Mouse (Mus musculus): ENCODE data around the gene Rps29. TPM values are rescaled to one million over a fixed set of nuclear protein-coding genes. Genes with fewer than 3 reads are reported as not detected.
A peak's percentile ranks its signal among the peaks of the same experiment; 100 is the strongest.

The Rps29 gene
- polyA plus RNA-seq, 1 experiment from 2014 or later = 1,563 TPM

DNA sequence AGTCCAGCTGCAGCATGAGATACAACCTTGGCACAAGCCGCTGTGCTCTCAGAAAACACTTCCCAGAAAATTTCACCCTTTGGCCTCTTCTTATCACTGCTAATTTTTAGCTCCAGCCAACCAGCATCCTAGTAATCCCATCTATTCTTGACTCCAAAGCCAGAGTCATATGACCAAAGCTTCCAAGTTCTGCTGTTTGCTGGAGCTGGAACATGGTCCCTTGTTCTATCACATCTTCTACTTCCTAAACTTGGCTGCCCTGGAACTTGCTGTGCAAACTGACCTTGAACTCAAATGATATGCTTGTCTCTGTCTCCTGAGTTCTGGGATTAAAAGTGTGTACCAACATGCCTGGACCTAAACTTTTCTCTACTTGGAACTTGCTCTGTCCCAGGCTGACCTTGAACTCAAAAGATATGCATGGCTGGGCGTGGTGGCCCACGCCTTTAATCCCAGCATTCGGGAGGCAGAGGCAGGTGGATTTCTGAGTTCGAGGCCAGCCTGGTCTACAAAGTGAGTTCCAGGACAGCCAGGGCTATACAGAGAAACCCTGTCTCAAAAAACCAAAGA, 11.7 kb downstream of the Rps29 start:
- H3K36me3 ChIP-seq (ENCODE audit: control insufficient read depth, insufficient read depth, low read length) = no peaks in the 10 kb centered on the region
- ATAC-seq = no peak
- H3K9me3 ChIP-seq (ENCODE audit: control insufficient read depth, low read length) = no peaks in the 10 kb centered on the region
- H3K4me1 ChIP-seq (ENCODE audit: control insufficient read depth, insufficient read depth, low read length) = no peaks in the 10 kb centered on the region
- no peak overlapping the region for H3K27ac ChIP-seq (ENCODE audit: low read length)
- WGBS = 93% methylated on average over 5 of the region's 5 CpGs
- no peak overlapping the region for H3K4me2 ChIP-seq (ENCODE audit: low read depth, low read length)
- H3K9ac ChIP-seq (ENCODE audit: low read depth, low read length) = no peak overlapping the region
- no peaks in the 10 kb centered on the region for H3K27me3 ChIP-seq (replicated peaks; ENCODE audit: control insufficient read depth, insufficient read depth, low read length)
- no peak overlapping the region for H3K4me3 ChIP-seq (ENCODE audit: low read length)

DNA sequence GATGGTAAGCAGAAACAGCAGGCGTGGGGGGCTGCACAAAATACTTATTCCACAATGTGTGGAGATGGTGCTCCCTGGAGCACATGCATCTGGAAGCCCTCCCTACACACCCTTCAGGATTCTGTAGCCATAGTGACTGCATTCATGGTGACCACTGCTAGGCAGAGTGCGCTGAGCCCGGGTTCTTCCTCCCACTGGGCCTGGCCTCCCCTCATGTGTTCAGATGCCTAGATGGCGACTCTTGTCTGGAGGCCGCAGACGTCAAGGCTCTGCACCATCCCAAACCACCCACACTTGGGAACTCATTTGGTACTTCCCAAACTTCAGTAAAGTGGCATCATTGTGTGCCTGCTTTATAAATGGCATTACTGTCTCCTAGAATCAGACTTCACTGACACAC, 15.5 kb downstream of the Rps29 start:
- ATAC-seq = no peak
- WGBS = 82% methylated on average over 6 of the region's 6 CpGs
- H3K4me2 ChIP-seq (ENCODE audit: low read depth, low read length) = no peak overlapping the region
- H3K36me3 ChIP-seq (ENCODE audit: control insufficient read depth, insufficient read depth, low read length) = no peaks in the 10 kb centered on the region
- H3K9ac ChIP-seq (ENCODE audit: low read depth, low read length) = no peak overlapping the region
- H3K27me3 ChIP-seq (replicated peaks; ENCODE audit: control insufficient read depth, insufficient read depth, low read length) = no peaks in the 10 kb centered on the region
- no peak overlapping the region for H3K4me3 ChIP-seq (ENCODE audit: low read length)
- H3K4me1 ChIP-seq (ENCODE audit: control insufficient read depth, insufficient read depth, low read length) = no peaks in the 10 kb centered on the region
- H3K9me3 ChIP-seq (ENCODE audit: control insufficient read depth, low read length) = no peaks in the 10 kb centered on the region
- H3K27ac ChIP-seq (ENCODE audit: low read length) = no peak overlapping the region

DNA sequence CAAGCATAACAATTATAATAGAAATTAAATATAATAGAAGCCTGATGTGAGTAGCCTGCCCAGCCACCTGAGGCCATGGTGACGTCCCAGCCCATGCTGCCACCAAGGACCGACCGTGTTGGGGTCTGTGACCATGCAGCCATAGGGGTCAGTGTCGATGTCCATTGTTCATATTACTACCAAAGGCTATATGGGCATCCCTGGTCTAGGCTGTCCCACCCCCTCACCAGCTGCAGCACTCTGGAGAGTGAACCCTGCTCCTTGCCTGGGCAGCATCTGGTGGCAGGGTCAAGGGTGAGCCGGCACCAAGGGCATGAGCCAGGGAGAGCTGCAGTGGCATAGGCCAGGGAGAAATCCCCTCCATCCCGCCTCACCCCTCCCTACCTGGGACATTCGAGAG, 19.1 kb downstream of the Rps29 start:
- 89% methylated on average over 7 of the region's 7 CpGs for WGBS
- Histone ChIP-seq H3K4me2 (ENCODE audit: low read depth, low read length) (no peak overlapping the region), H3K4me3 (ENCODE audit: low read length) (no peak overlapping the region), H3K27ac (ENCODE audit: low read length) (no peak overlapping the region), H3K9me3 (ENCODE audit: control insufficient read depth, low read length) (no peaks in the 10 kb centered on the region), H3K4me1 (ENCODE audit: control insufficient read depth, insufficient read depth, low read length) (no peaks in the 10 kb centered on the region), H3K27me3 (replicated peaks; ENCODE audit: control insufficient read depth, insufficient read depth, low read length) (no peaks in the 10 kb centered on the region), H3K9ac (ENCODE audit: low read depth, low read length) (no peak overlapping the region), H3K36me3 (ENCODE audit: control insufficient read depth, insufficient read depth, low read length) (no peaks in the 10 kb centered on the region)
- ATAC-seq = no peak

DNA sequence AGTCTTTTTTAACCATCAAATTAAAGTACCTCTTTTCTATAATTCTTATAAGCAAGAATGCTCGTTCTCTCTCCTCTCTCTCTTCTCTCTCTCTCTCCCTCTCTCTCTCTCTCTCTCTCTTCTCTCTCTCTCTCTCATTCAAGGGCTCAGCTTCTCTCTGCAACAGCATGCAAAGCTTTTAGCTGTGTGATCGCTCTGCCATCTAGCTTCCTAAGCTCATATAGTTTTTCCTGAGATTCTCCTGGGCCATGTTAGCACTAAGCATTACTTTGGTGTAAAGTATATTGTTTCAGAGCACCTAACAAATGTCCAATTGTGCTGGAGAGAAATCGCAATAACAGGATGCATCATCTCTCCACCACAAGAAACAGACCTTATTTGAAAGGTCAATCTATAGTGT, 19.8 kb downstream of the Rps29 start:
- Histone ChIP-seq H3K4me3 (ENCODE audit: low read length) (no peak overlapping the region), H3K4me2 (ENCODE audit: low read depth, low read length) (no peak overlapping the region), H3K9me3 (ENCODE audit: control insufficient read depth, low read length) (no peaks in the 10 kb centered on the region), H3K4me1 (ENCODE audit: control insufficient read depth, insufficient read depth, low read length) (no peaks in the 10 kb centered on the region), H3K27ac (ENCODE audit: low read length) (no peak overlapping the region), H3K9ac (ENCODE audit: low read depth, low read length) (no peak overlapping the region), H3K36me3 (ENCODE audit: control insufficient read depth, insufficient read depth, low read length) (no peaks in the 10 kb centered on the region), H3K27me3 (replicated peaks; ENCODE audit: control insufficient read depth, insufficient read depth, low read length) (no peaks in the 10 kb centered on the region)
- no peak for ATAC-seq
- WGBS = 91% methylated on average over 3 of the region's 3 CpGs

DNA sequence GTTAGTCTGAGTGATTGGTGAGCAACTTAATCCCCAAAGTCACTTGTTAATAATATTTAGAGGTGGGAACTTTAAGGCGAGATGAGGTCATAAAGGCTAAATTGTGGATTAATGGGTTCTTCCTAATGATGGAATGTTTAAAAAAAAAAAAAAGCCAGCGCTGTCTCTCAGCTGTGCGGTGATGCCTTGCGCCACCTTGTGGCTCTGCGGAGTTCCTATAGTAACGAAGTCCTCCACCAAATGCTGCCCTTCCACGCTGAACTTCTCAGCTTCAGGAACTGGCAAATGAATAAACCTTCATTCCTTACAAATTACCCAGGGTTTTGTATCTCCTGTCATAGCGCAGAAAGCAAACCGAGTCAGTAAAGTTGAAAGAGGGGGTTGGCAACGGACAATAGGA, 27.0 kb downstream of the Rps29 start:
- Histone ChIP-seq H3K4me1 (ENCODE audit: control insufficient read depth, insufficient read depth, low read length) (no peaks in the 10 kb centered on the region), H3K9me3 (ENCODE audit: control insufficient read depth, low read length) (no peaks in the 10 kb centered on the region), H3K9ac (ENCODE audit: low read depth, low read length) (no peak overlapping the region), H3K4me2 (ENCODE audit: low read depth, low read length) (no peak overlapping the region), H3K4me3 (ENCODE audit: low read length) (no peak overlapping the region), H3K36me3 (ENCODE audit: control insufficient read depth, insufficient read depth, low read length) (no peaks in the 10 kb centered on the region), H3K27ac (ENCODE audit: low read length) (no peak overlapping the region), H3K27me3 (replicated peaks; ENCODE audit: control insufficient read depth, insufficient read depth, low read length) (no peaks in the 10 kb centered on the region)
- WGBS = 13% methylated on average over 10 of the region's 10 CpGs
- ATAC-seq = no peak

DNA sequence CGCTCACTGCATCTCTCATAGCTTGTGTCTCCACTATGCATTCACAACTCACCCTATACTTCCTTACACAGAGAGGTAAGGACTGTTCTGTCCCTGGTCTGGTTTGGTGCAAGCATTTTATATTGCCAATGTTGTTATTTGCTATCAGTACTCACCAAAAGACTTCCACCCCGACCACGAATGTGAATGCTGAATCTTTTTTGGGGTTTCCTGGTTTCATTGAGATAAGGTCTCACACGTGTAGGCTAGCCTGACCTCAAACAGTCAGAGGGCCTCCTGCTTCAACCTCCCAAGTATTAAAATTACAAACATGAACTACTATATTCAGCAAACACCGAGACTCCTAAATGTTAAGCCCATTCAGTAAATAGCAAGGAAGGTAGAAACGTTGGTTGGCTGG, 27.7 kb downstream of the Rps29 start:
- Histone ChIP-seq H3K36me3 (ENCODE audit: control insufficient read depth, insufficient read depth, low read length) (no peaks in the 10 kb centered on the region), H3K27me3 (replicated peaks; ENCODE audit: control insufficient read depth, insufficient read depth, low read length) (no peaks in the 10 kb centered on the region), H3K9ac (ENCODE audit: low read depth, low read length) (no peak overlapping the region), H3K4me1 (ENCODE audit: control insufficient read depth, insufficient read depth, low read length) (no peaks in the 10 kb centered on the region), H3K27ac (ENCODE audit: low read length) (no peak overlapping the region), H3K4me3 (ENCODE audit: low read length) (no peak overlapping the region), H3K4me2 (ENCODE audit: low read depth, low read length) (no peak overlapping the region), H3K9me3 (ENCODE audit: control insufficient read depth, low read length) (no peaks in the 10 kb centered on the region)
- WGBS = 84% methylated on average over 6 of the region's 6 CpGs
- ATAC-seq = no peak

DNA sequence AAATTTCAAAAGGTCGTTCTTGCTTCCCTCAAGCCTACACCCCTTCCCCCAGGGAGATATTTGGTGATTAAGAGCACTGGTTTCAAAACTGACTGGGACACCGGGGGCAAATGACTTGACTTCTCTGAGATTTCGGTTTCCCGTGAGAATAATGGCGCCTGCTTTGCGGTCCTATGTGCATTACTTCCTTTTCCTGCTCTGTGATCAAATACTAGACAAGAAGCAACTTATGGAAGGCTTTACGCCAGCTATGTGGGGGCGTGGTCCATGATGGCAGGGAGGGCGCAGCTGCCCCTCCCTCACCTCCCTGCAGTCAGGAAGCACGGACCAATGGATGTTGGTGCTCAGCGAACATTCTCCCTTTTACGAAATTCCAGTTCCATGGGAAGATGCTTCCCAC, 28.5 kb downstream of the Rps29 start:
- peak overlapping the region; percentile 26; the same call in 1 of the 2 replicates for H3K4me3 ChIP-seq (ENCODE audit: low read length)
- no peak overlapping the region for H3K27ac ChIP-seq (ENCODE audit: low read length)
- H3K4me1 ChIP-seq (ENCODE audit: control insufficient read depth, insufficient read depth, low read length) = no peaks in the 10 kb centered on the region
- ATAC-seq = no peak
- H3K9ac ChIP-seq (ENCODE audit: low read depth, low read length) = no peak overlapping the region
- 72% methylated on average over 12 of the region's 12 CpGs for WGBS
- H3K36me3 ChIP-seq (ENCODE audit: control insufficient read depth, insufficient read depth, low read length) = no peaks in the 10 kb centered on the region
- no peaks in the 10 kb centered on the region for H3K9me3 ChIP-seq (ENCODE audit: control insufficient read depth, low read length)
- no peaks in the 10 kb centered on the region for H3K27me3 ChIP-seq (replicated peaks; ENCODE audit: control insufficient read depth, insufficient read depth, low read length)
- peak overlapping the region; percentile 25; the same call in 1 of the 2 replicates for H3K4me2 ChIP-seq (ENCODE audit: low read depth, low read length)

DNA sequence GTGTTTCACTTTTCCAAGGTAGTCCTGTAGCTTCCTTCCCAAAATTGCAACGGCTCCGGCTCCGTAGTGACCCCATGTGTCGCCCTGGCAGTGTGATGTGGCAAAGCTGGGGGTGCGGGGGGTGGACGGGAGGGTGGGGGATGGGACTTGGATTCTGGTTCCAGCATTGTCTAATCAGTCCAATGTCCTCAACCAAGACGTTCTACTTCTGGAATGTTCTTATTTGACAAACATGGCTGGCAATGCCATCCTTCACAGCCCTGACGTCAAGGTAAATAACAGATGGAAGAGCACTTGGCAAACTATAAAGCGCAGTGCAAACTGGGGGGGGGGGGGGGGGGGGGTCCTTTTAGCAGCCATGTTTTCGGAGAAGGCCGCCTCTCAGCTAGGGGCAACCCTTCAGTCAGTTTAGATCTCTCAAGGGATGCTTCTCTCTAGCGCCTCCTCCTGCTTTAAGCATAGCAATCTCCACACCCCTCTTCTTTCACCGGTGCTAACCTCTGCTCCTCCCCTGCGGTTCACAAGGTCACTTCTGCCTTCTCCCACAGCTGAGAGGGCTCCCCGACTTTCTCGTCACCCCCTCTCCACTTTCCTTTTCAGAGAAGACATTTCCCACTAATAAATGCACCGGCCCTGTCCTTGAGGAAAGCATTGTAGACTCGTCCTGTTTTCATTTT, 29.2 kb downstream of the Rps29 start:
- Histone ChIP-seq H3K4me1 (ENCODE audit: control insufficient read depth, insufficient read depth, low read length) (no peaks in the 10 kb centered on the region), H3K27me3 (replicated peaks; ENCODE audit: control insufficient read depth, insufficient read depth, low read length) (no peaks in the 10 kb centered on the region), H3K36me3 (ENCODE audit: control insufficient read depth, insufficient read depth, low read length) (no peaks in the 10 kb centered on the region), H3K4me3 (ENCODE audit: low read length) (peak overlapping the region; percentile 26; the same call in 1 of the 2 replicates), H3K27ac (ENCODE audit: low read length) (no peak overlapping the region), H3K4me2 (ENCODE audit: low read depth, low read length) (peak overlapping the region; percentile 25), H3K9ac (ENCODE audit: low read depth, low read length) (no peak overlapping the region), H3K9me3 (ENCODE audit: control insufficient read depth, low read length) (no peaks in the 10 kb centered on the region)
- ATAC-seq = peak; percentile 21; the same call in 1 of the 2 replicates
- WGBS = 41% methylated on average over 16 of the region's 18 CpGs

DNA sequence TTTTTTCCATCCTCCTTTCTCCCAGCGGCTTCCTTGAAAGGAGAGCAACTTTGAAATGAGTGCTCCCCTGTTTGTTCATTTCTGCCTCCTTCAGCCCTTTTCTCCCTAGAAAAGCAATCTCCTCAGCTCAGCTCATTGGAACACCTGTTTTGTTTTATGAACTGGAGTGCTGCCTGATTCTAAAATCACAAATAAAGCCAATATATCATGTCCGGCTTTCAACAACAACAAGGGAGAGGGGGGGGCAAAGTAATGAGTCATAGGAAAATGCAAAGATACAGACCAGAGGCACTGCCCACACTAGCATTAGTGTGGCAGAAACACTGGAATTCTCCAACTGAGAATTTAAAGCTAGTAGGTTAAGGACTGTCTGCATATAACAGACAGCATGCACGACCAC, 31.4 kb downstream of the Rps29 start:
- WGBS = 84% methylated on average over 3 of the region's 3 CpGs
- Histone ChIP-seq H3K4me1 (ENCODE audit: control insufficient read depth, insufficient read depth, low read length) (no peaks in the 10 kb centered on the region), H3K9ac (ENCODE audit: low read depth, low read length) (no peak overlapping the region), H3K27me3 (replicated peaks; ENCODE audit: control insufficient read depth, insufficient read depth, low read length) (no peaks in the 10 kb centered on the region), H3K4me3 (ENCODE audit: low read length) (no peak overlapping the region), H3K9me3 (ENCODE audit: control insufficient read depth, low read length) (no peaks in the 10 kb centered on the region), H3K36me3 (ENCODE audit: control insufficient read depth, insufficient read depth, low read length) (no peaks in the 10 kb centered on the region), H3K4me2 (ENCODE audit: low read depth, low read length) (no peak overlapping the region), H3K27ac (ENCODE audit: low read length) (no peak overlapping the region)
- ATAC-seq = no peak

DNA sequence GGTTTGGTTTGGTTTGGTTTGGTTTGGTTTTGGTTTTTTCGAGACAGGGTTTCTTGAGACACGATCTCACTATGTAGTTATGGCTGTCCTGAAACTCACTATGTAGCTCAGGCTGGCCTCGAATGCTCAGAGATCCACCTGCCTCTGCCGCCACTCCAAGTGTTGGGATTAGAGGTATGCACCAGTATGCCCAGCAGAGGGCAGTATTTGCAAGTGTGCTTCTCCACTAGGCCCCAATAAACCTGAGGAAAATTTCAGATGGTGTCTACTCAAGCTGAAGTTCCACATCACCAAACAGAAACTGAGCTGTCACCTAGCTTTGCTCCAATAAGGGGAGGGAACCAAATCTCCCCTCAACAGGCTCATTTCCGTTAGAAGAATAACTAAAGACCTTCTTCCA, 31.8 kb downstream of the Rps29 start:
- H3K27me3 ChIP-seq (replicated peaks; ENCODE audit: control insufficient read depth, insufficient read depth, low read length) = no peaks in the 10 kb centered on the region
- H3K27ac ChIP-seq (ENCODE audit: low read length) = no peak overlapping the region
- no peaks in the 10 kb centered on the region for H3K36me3 ChIP-seq (ENCODE audit: control insufficient read depth, insufficient read depth, low read length)
- no peak overlapping the region for H3K9ac ChIP-seq (ENCODE audit: low read depth, low read length)
- H3K4me3 ChIP-seq (ENCODE audit: low read length) = no peak overlapping the region
- ATAC-seq = no peak
- no peaks in the 10 kb centered on the region for H3K4me1 ChIP-seq (ENCODE audit: control insufficient read depth, insufficient read depth, low read length)
- no peak overlapping the region for H3K4me2 ChIP-seq (ENCODE audit: low read depth, low read length)
- no peaks in the 10 kb centered on the region for H3K9me3 ChIP-seq (ENCODE audit: control insufficient read depth, low read length)
- 87% methylated on average over 5 of the region's 5 CpGs for WGBS

All from intestine, embryonic 16.5 days (tissue).